Mouse (Mus musculus) left cerebral cortex, adult 18-20 months (tissue): ENCODE measurements around the gene Rpsa. TPM values are rescaled to one million over a fixed set of nuclear protein-coding genes. Genes with fewer than 3 reads are reported as not detected.

ENCODE experiments used
- DNase-seq, 2 experiments: peaks; one replicate each; pipeline ENCODE4 v3.0.0; 2021 to 2022; ENCODE audit warnings: low spot score in 2 of 2, mixed read lengths in 1 of 2
- total RNA-seq, 2 experiments: library from RNA; stranded (reverse); gene quantifications; 2 replicates each; pipeline ENCODE4 v1.2.3; 2021

The Rpsa gene
- total RNA-seq, 2 experiments from 2014 or later: 449 to 459 TPM

- DNase-seq: no peak
Measured at GRCm38 (mm10) chr9:120111156-120111945, 16.1 kb upstream of the Rpsa start.

- DNase-seq: no peak
Measured at GRCm38 (mm10) chr9:120112472-120112871, 15.0 kb upstream of the Rpsa start.

- DNase-seq: no peak
Measured at GRCm38 (mm10) chr9:120113456-120113855, 14.0 kb upstream of the Rpsa start.

- DNase-seq: no peak
Measured at GRCm38 (mm10) chr9:120114051-120114788, 13.3 kb upstream of the Rpsa start.

GRCm38 (mm10) chr9:120114789-120115151 lies 12.7 kb upstream of the Rpsa start:
- no peak for DNase-seq

- no peak for DNase-seq
Measured at GRCm38 (mm10) chr9:120115580-120115979, 11.9 kb upstream of the Rpsa start.

GRCm38 (mm10) chr9:120116184-120116624 lies 11.3 kb upstream of the Rpsa start:
- DNase-seq: no peak

- no peak for DNase-seq
Measured at GRCm38 (mm10) chr9:120118212-120118611, 9.3 kb upstream of the Rpsa start.

- DNase-seq: no peak
Measured at GRCm38 (mm10) chr9:120120503-120120902, 7.0 kb upstream of the Rpsa start.

- DNase-seq: no peak
Measured at GRCm38 (mm10) chr9:120126868-120127267, 621 bp upstream of the Rpsa start.

GRCm38 (mm10) chr9:120129276-120129675 lies 1.8 kb downstream of the Rpsa start:
- no peak for DNase-seq

- DNase-seq: no peak
Measured at GRCm38 (mm10) chr9:120131784-120132288, 4.3 kb downstream of the Rpsa start.

GRCm38 (mm10) chr9:120132980-120133754 lies 5.7 kb downstream of the Rpsa start:
- no peak for DNase-seq

GRCm38 (mm10) chr9:120133755-120134475 lies 6.4 kb downstream of the Rpsa start:
- no peak for DNase-seq

- DNase-seq: no peak
Measured at GRCm38 (mm10) chr9:120134529-120135160, 7.2 kb downstream of the Rpsa start.

GRCm38 (mm10) chr9:120135454-120135853 lies 8.0 kb downstream of the Rpsa start:
- no peak for DNase-seq

GRCm38 (mm10) chr9:120140652-120141051 lies 13.2 kb downstream of the Rpsa start:
- peak; percentile 85 to 92 for DNase-seq

GRCm38 (mm10) chr9:120144474-120144873 lies 17.0 kb downstream of the Rpsa start:
- DNase-seq: peak; percentile 17 to 22

GRCm38 (mm10) chr9:120149222-120149828 lies 21.8 kb downstream of the Rpsa start, which contains the start of gene Mobp:
TSS of gene Mobp (plus strand) at chr9:120149707.
- DNase-seq: peak in 1 of 2 experiments; percentile 15

- DNase-seq: no peak
Measured at GRCm38 (mm10) chr9:120151152-120151551, 23.7 kb downstream of the Rpsa start.
